10 mouse cellular contexts compared by ENCODE assay signal in genomic region chr10:51792030-51792429, GRCm38 (mm10).
DNase-seq lines count a peak whose midpoint lies in the region; ATAC-seq and TF ChIP-seq lines count a peak whose summit lies in the region.
"Had no signal": no experiment of that assay in that cellular context is flagged by ENCODE, and none has a peak within 500 bp of the region (broad histone marks: within the 10 kb centered on the region; RNA-seq: fewer than 3 reads in every experiment).

No protein-coding gene starts in this region.

- H3K27me3 ChIP-seq in heart, adult 2 months (ENCODE audit: control insufficient read depth, insufficient read depth, low read length) = no peaks in the 10 kb centered on the region
- no peaks in the 10 kb centered on the region for H3K27me3 ChIP-seq in heart, embryonic 11.5 days (ENCODE audit: control insufficient read depth, insufficient read depth, low read length)
- no peaks in the 10 kb centered on the region for H3K27me3 ChIP-seq in stomach, postnatal 0 days (ENCODE audit: control insufficient read depth, insufficient read depth, low read length)
- H3K27me3 ChIP-seq: embryonic facial prominence, embryonic 12.5 days had no signal

- H3K4me1 ChIP-seq in heart, adult 2 months (ENCODE audit: control insufficient read depth, insufficient read depth, low read length) = no peaks in the 10 kb centered on the region
- H3K4me1 ChIP-seq in heart, embryonic 11.5 days (ENCODE audit: control insufficient read depth, insufficient read depth, low read length) = no peaks in the 10 kb centered on the region
- H3K4me1 ChIP-seq in stomach, postnatal 0 days (replicated peaks; ENCODE audit: control insufficient read depth, insufficient read depth) = no peaks in the 10 kb centered on the region
- H3K4me1 ChIP-seq: embryonic facial prominence, embryonic 12.5 days had no signal

- no peak overlapping the region for H3K27ac ChIP-seq in heart, adult 2 months
- no peak overlapping the region for H3K27ac ChIP-seq in heart, embryonic 11.5 days (ENCODE audit: low read depth, low read length)
- H3K27ac ChIP-seq in stomach, postnatal 0 days (replicated peaks) = no peak overlapping the region
- H3K27ac ChIP-seq: embryonic facial prominence, embryonic 12.5 days had no signal

- peak; percentile 67 for TF ChIP-seq CTCF in heart, adult 2 months (IDR thresholded peaks at IDR 0.05)
- peak; percentile 66 for TF ChIP-seq CTCF in stomach, postnatal 0 days (IDR thresholded peaks at IDR 0.05; ENCODE audit: low read depth)

- ATAC-seq in heart, embryonic 11.5 days (replicated peaks; ENCODE audit: insufficient number of reproducible peaks, low FRiP score, low TSS enrichment) = no peak
- no peak for ATAC-seq in stomach, postnatal 0 days (ENCODE audit: low FRiP score, low TSS enrichment)

- H3K4me2 ChIP-seq in heart, embryonic 11.5 days = no peak overlapping the region
- no peak overlapping the region for H3K4me2 ChIP-seq in stomach, postnatal 0 days (replicated peaks; ENCODE audit: low read depth)
- H3K4me2 ChIP-seq: embryonic facial prominence, embryonic 12.5 days had no signal

- no peak overlapping the region for H3K4me3 ChIP-seq in heart, adult 2 months
- H3K4me3 ChIP-seq in heart, embryonic 11.5 days (ENCODE audit: low read depth, low read length) = no peak overlapping the region
- no peak overlapping the region for H3K4me3 ChIP-seq in stomach, postnatal 0 days (ENCODE audit: low read depth, low read length)
- H3K4me3 ChIP-seq: embryonic facial prominence, embryonic 12.5 days had no signal

- no peak for TF ChIP-seq POLR2A in heart, adult 2 months (IDR thresholded peaks at IDR 0.05; ENCODE audit: insufficient read depth, low read depth, low read length)

- H3K36me3 ChIP-seq in heart, adult 2 months (ENCODE audit: control insufficient read depth, insufficient read depth, low read length) = no peaks in the 10 kb centered on the region
- no peaks in the 10 kb centered on the region for H3K36me3 ChIP-seq in heart, embryonic 11.5 days (ENCODE audit: control insufficient read depth, insufficient read depth, low read length)
- H3K36me3 ChIP-seq in stomach, postnatal 0 days (ENCODE audit: control insufficient read depth, insufficient read depth, low read length) = no peaks in the 10 kb centered on the region
- H3K36me3 ChIP-seq: embryonic facial prominence, embryonic 12.5 days had no signal

- intact Hi-C loops in heart, adult 2 months (cut with DNase I) = loop anchor here (1.0 kb wide), 1 partner anchor 280 kb away; no protein-coding TSS in a partner anchor

- no peak overlapping the region for H3K9ac ChIP-seq in heart, adult 2 months (ENCODE audit: low read depth, low read length)
- H3K9ac ChIP-seq in heart, embryonic 11.5 days (ENCODE audit: low read depth, low read length) = no peak overlapping the region
- no peak overlapping the region for H3K9ac ChIP-seq in stomach, postnatal 0 days (ENCODE audit: low read length)
- H3K9ac ChIP-seq: embryonic facial prominence, embryonic 12.5 days had no signal

- no peaks in the 10 kb centered on the region for H3K9me3 ChIP-seq in heart, embryonic 11.5 days (replicated peaks; ENCODE audit: control insufficient read depth, low read length)
- no peaks in the 10 kb centered on the region for H3K9me3 ChIP-seq in stomach, postnatal 0 days (ENCODE audit: control insufficient read depth, low read length)
- H3K9me3 ChIP-seq: embryonic facial prominence, embryonic 12.5 days had no signal

- DNase-seq in heart, adult 2 months = no peak
- DNase-seq in lung, postnatal 10 days = peak; percentile 13
- DNase-seq in lung, postnatal 4 days = no peak
- peak; percentile 60 for DNase-seq in embryo, embryonic 10.5 days (ENCODE audit: low spot score)
- DNase-seq in stomach, postnatal 0 days (ENCODE audit: low spot score) = no peak
- no peak for DNase-seq in thymus, postnatal 4 days
- DNase-seq in urinary bladder, postnatal 4 days (ENCODE audit: low spot score in 2 of 2) = no peak
- DNase-seq: thymus, adult 2 months had no signal

- 0% methylated on average over 1 of the region's 1 CpGs for WGBS in heart, adult 2 months
- 0% methylated on average over 1 of the region's 1 CpGs for WGBS in heart, embryonic 11.5 days (ENCODE audit: insufficient replicate concordance)
- 0% methylated on average over 1 of the region's 1 CpGs for WGBS in stomach, postnatal 0 days

- H3K79me2 ChIP-seq in heart, adult 2 months (replicated peaks; ENCODE audit: control insufficient read depth, insufficient read depth, low read length) = no peaks in the 10 kb centered on the region

- TF ChIP-seq EP300 in heart, adult 2 months (IDR thresholded peaks at IDR 0.05; ENCODE audit: insufficient read depth, low read depth, low read length) = no peak
- TF ChIP-seq EP300 in stomach, postnatal 0 days (optimal IDR thresholded peaks at IDR 0.05) = no peak

Comparison
In these comparisons a context has a peak if more than half of its experiments do, and no peak if none do; other contexts are left out.
1. DNase-seq: peak in lung, postnatal 10 days (single experiment) and embryo, embryonic 10.5 days (single experiment); none in heart, adult 2 months (0 of 2), lung, postnatal 4 days (0 of 2), stomach, postnatal 0 days (single experiment), thymus, postnatal 4 days (single experiment) and urinary bladder, postnatal 4 days (0 of 2).